Mouse (Mus musculus) hindbrain, embryonic 10.5 days (tissue): ENCODE data around the gene Psip1. TPM values are rescaled to one million over a fixed set of nuclear protein-coding genes. Genes with fewer than 3 reads are reported as not detected.
"Not testable (repeated sequence)": the region's sequence is repeated elsewhere in the genome, so short reads cannot be mapped to it uniquely, and the experiment has no call there.

Experiments used
- DNase-seq: peaks from one replicate; pipeline ENCODE4 v3.0.0-alpha.2; 2017; ENCODE audit warnings: low spot score
- H3K27ac ChIP-seq: fragments of 300-500 bp; sonication (generic); 2 replicates; pipeline ENCODE4 v1.5.1; 2016; ENCODE audit warnings: mild to moderate bottlenecking, moderate library complexity
- H3K27me3 ChIP-seq: fragments of 300-500 bp; sonication (generic); 2 replicates; pipeline ENCODE4 v1.6.1; 2016; ENCODE audit warnings: mild to moderate bottlenecking; ENCODE audit not compliant: poor library complexity, insufficient read depth, severe bottlenecking
- H3K36me3 ChIP-seq: fragments of 300-500 bp; sonication (generic); 2 replicates; pipeline ENCODE4 v1.6.1; 2016; ENCODE audit warnings: mild to moderate bottlenecking, moderate library complexity
- H3K4me1 ChIP-seq: fragments of 300-500 bp; sonication (generic); replicated peaks from 2 replicates; pipeline ENCODE4 v1.6.1; 2016; ENCODE audit warnings: mild to moderate bottlenecking
- H3K4me3 ChIP-seq: fragments of 300-500 bp; sonication (generic); 2 replicates; pipeline ENCODE4 v1.5.1; 2016; ENCODE audit warnings: mild to moderate bottlenecking, moderate library complexity
- H3K9me3 ChIP-seq: fragments of 300-500 bp; sonication (generic); 2 replicates; pipeline ENCODE4 v1.6.1; 2016; ENCODE audit warnings: mild to moderate bottlenecking, moderate library complexity
- WGBS: fragments of 180-500 bp; shearing (Covaris S2); methylation state at CpG from one replicate; pipeline ENCODE4 v1.1.7; 2016; 5-methylcytosine and 5-hydroxymethylcytosine counted together
- polyA plus RNA-seq: library from polyadenylated mRNA; unstranded; fragments of >200 nt; fragmentation: Nextera tagmentation; extraction: Ambion mirVana; gene quantifications from 2 replicates; pipeline ENCODE4 v1.2.1, GENCODE M21; 2016

Psip1 gene
- polyA plus RNA-seq, 1 experiment from 2014 or later, result 244 TPM

- DNase-seq, result no peak
- H3K27ac ChIP-seq, result no peak overlapping the region
These were observed 33.5 kb upstream of the Psip1 start for GRCm38 (mm10) chr4:83519807-83520206.

GRCm38 (mm10) chr4:83519148-83519547 lies 32.9 kb upstream of the Psip1 start:
- Histone ChIP-seq H3K27ac (no peak overlapping the region), H3K9me3 (no peaks in the 10 kb centered on the region), H3K27me3 (no peaks in the 10 kb centered on the region), H3K36me3 (no peaks in the 10 kb centered on the region), H3K4me3 (no peak overlapping the region), H3K4me1 (peaks cover 14% of the 10 kb centered on the region)
- WGBS, result 65% methylated on average over 2 of the region's 2 CpGs
- DNase-seq, result no peak

More at GRCm38 (mm10) chr4:83519807-83520206, 33.5 kb upstream of the Psip1 start:
- H3K9me3 ChIP-seq, result no peaks in the 10 kb centered on the region
- H3K4me1 ChIP-seq, result peaks cover 20% of the 10 kb centered on the region
- H3K4me3 ChIP-seq, result no peak overlapping the region
- no peaks in the 10 kb centered on the region for H3K27me3 ChIP-seq
- H3K36me3 ChIP-seq, result no peaks in the 10 kb centered on the region

- not testable (repeated sequence) for DNase-seq, H3K36me3 ChIP-seq, H3K4me3 ChIP-seq, H3K27me3 ChIP-seq, H3K27ac ChIP-seq, H3K9me3 ChIP-seq, H3K4me1 ChIP-seq
- 94% methylated on average over 5 of the region's 6 CpGs for WGBS
These were observed 29.9 kb upstream of the Psip1 start for GRCm38 (mm10) chr4:83516144-83516543.

GRCm38 (mm10) chr4:83514976-83515669 lies 28.9 kb upstream of the Psip1 start:
- Histone ChIP-seq H3K4me3 (no peak overlapping the region), H3K27ac (no peak overlapping the region), H3K27me3 (no peaks in the 10 kb centered on the region), H3K36me3 (no peaks in the 10 kb centered on the region), H3K9me3 (no peaks in the 10 kb centered on the region), H3K4me1 (peaks cover 7% of the 10 kb centered on the region; the same call in 1 of the 2 replicates)
- no peak for DNase-seq
- 86% methylated on average over 10 of the region's 10 CpGs for WGBS

GRCm38 (mm10) chr4:83514183-83514582 lies 27.9 kb upstream of the Psip1 start:
- WGBS, result 88% methylated on average over 1 of the region's 1 CpGs
- no peaks in the 10 kb centered on the region for H3K9me3 ChIP-seq
- H3K4me3 ChIP-seq, result no peak overlapping the region
- no peaks in the 10 kb centered on the region for H3K36me3 ChIP-seq
- no peaks in the 10 kb centered on the region for H3K27me3 ChIP-seq
- H3K4me1 ChIP-seq, result peaks cover 7% of the 10 kb centered on the region; the same call in 1 of the 2 replicates
- no peak overlapping the region for H3K27ac ChIP-seq
- no peak for DNase-seq

GRCm38 (mm10) chr4:83512644-83513043 lies 26.4 kb upstream of the Psip1 start:
- H3K9me3 ChIP-seq, result no peaks in the 10 kb centered on the region
- H3K27me3 ChIP-seq, result no peaks in the 10 kb centered on the region
- 82% methylated on average over 2 of the region's 2 CpGs for WGBS
- no peaks in the 10 kb centered on the region for H3K36me3 ChIP-seq
- no peak overlapping the region for H3K4me3 ChIP-seq
- peaks cover 14% of the 10 kb centered on the region for H3K4me1 ChIP-seq
- no peak for DNase-seq
- no peak overlapping the region for H3K27ac ChIP-seq

GRCm38 (mm10) chr4:83512217-83512616 lies 26.0 kb upstream of the Psip1 start:
- WGBS, result 90% methylated on average over 3 of the region's 3 CpGs
- DNase-seq, result no peak
- Histone ChIP-seq H3K4me1 (peaks cover 16% of the 10 kb centered on the region), H3K27me3 (no peaks in the 10 kb centered on the region), H3K4me3 (no peak overlapping the region), H3K36me3 (no peaks in the 10 kb centered on the region), H3K9me3 (no peaks in the 10 kb centered on the region), H3K27ac (no peak overlapping the region)

GRCm38 (mm10) chr4:83511083-83511482 lies 24.8 kb upstream of the Psip1 start:
- WGBS, result 35% methylated on average over 8 of the region's 8 CpGs
- H3K27ac ChIP-seq, result 0 out of 2 replicates have a peak overlapping the region, but pooled peaks have one; percentile 13
- H3K27me3 ChIP-seq, result no peaks in the 10 kb centered on the region
- H3K9me3 ChIP-seq, result no peaks in the 10 kb centered on the region
- H3K4me3 ChIP-seq, result no peak overlapping the region
- DNase-seq, result no peak
- peaks cover 16% of the 10 kb centered on the region for H3K4me1 ChIP-seq
- H3K36me3 ChIP-seq, result no peaks in the 10 kb centered on the region

GRCm38 (mm10) chr4:83509600-83509999 lies 23.3 kb upstream of the Psip1 start:
- Histone ChIP-seq H3K4me3 (no peak overlapping the region), H3K4me1 (peaks cover 16% of the 10 kb centered on the region)
- WGBS, result 62% methylated on average over 2 of the region's 2 CpGs

GRCm38 (mm10) chr4:83501037-83501430 lies 14.8 kb upstream of the Psip1 start:
- peaks cover 20% of the 10 kb centered on the region for H3K4me1 ChIP-seq
- DNase-seq, result no peak
- H3K27me3 ChIP-seq, result peaks cover 8% of the 10 kb centered on the region; the same call in 1 of the 2 replicates
- no peaks in the 10 kb centered on the region for H3K36me3 ChIP-seq
- peak overlapping the region; percentile 83 for H3K27ac ChIP-seq
- H3K9me3 ChIP-seq, result no peaks in the 10 kb centered on the region
- WGBS, result 39% methylated on average over 7 of the region's 7 CpGs
- peak overlapping the region; percentile 43 for H3K4me3 ChIP-seq

More at GRCm38 (mm10) chr4:83509600-83509999, 23.3 kb upstream of the Psip1 start:
- no peak overlapping the region for H3K27ac ChIP-seq
- no peaks in the 10 kb centered on the region for H3K27me3 ChIP-seq
- H3K9me3 ChIP-seq, result no peaks in the 10 kb centered on the region
- no peak for DNase-seq
- H3K36me3 ChIP-seq, result no peaks in the 10 kb centered on the region

GRCm38 (mm10) chr4:83500154-83501036 lies 14.1 kb upstream of the Psip1 start:
- Histone ChIP-seq H3K27ac (peak overlapping the region; percentile 83), H3K4me1 (peaks cover 20% of the 10 kb centered on the region), H3K36me3 (no peaks in the 10 kb centered on the region), H3K4me3 (peak overlapping the region; percentile 43), H3K9me3 (no peaks in the 10 kb centered on the region), H3K27me3 (peaks cover 8% of the 10 kb centered on the region; the same call in 1 of the 2 replicates)
- DNase-seq, result peak; percentile 83
- WGBS, result 5% methylated on average over 22 of the region's 22 CpGs

GRCm38 (mm10) chr4:83497013-83497412 lies 10.8 kb upstream of the Psip1 start:
- H3K4me3 ChIP-seq, H3K36me3 ChIP-seq, DNase-seq, H3K27ac ChIP-seq, H3K9me3 ChIP-seq, H3K27me3 ChIP-seq: not testable (repeated sequence)
- 86% methylated on average over 5 of the region's 5 CpGs for WGBS
- H3K4me1 ChIP-seq, result peaks cover 20% of the 10 kb centered on the region

- no peaks in the 10 kb centered on the region for H3K27me3 ChIP-seq
These were observed 6.9 kb upstream of the Psip1 start for GRCm38 (mm10) chr4:83493112-83493511.

More at GRCm38 (mm10) chr4:83493112-83493511, 6.9 kb upstream of the Psip1 start:
- Histone ChIP-seq H3K27ac (no peak overlapping the region), H3K4me3 (no peak overlapping the region), H3K9me3 (no peaks in the 10 kb centered on the region), H3K4me1 (peaks cover 8% of the 10 kb centered on the region; the same call in 1 of the 2 replicates), H3K36me3 (no peaks in the 10 kb centered on the region)
- WGBS, result 98% methylated on average over 1 of the region's 1 CpGs
- DNase-seq, result no peak
